33 mouse cellular contexts compared by ENCODE assay signal in the genomic region with DNA sequence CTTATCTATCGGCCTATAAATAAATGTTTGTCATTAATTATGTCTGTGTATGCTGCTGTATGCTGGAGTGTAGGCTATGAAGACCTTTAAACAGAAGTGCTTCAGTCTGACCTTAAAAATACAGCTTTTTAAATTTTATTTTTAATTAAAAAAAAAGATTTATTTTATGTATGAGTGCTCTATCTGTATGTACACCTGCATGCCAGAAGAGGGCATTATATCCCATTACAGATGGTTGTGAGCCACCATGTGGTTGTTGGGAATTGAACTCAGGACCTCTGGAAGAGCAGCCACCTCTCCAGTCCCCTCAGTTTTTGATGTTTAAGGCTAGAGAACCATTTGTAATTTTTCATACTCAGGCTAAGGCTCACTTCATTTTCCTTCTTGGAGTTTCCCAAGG. TPM values are rescaled to one million over a fixed set of nuclear protein-coding genes. Genes with fewer than 3 reads are reported as not detected.
DNase-seq lines count a peak whose midpoint lies in the region; ATAC-seq and TF ChIP-seq lines count a peak whose summit lies in the region.
"Had no signal": no experiment of that assay in that cellular context is flagged by ENCODE, and none has a peak within 500 bp of the region (broad histone marks: within the 10 kb centered on the region; RNA-seq: fewer than 3 reads in every experiment).

No protein-coding gene starts in this region.

- no peak for ATAC-seq in forebrain, postnatal 0 days
- ATAC-seq in forebrain, embryonic 11.5 days (replicated peaks; ENCODE audit: low FRiP score): no peak
- ATAC-seq in intestine, postnatal 0 days: no peak
- no peak for ATAC-seq in intestine, embryonic 16.5 days
- no peak for ATAC-seq in liver, postnatal 0 days
- no peak for ATAC-seq in granulocyte monocyte progenitor cell, adult 5-6 weeks (replicated peaks; ENCODE audit: poor library complexity, severe bottlenecking)
- ATAC-seq: activated CD4-positive, CD25-positive, alpha-beta regulatory T cell, adult 4 months; forebrain, embryonic 13.5 days; forebrain, embryonic 16.5 days; hindbrain, postnatal 0 days; inflammation-experienced regulatory T-cells, adult 6 months had no signal

- no peaks in the 10 kb centered on the region for H3K36me3 ChIP-seq in forebrain, postnatal 0 days (ENCODE audit: insufficient read depth)
- no peaks in the 10 kb centered on the region for H3K36me3 ChIP-seq in forebrain, embryonic 11.5 days (ENCODE audit: control insufficient read depth, insufficient read depth, low read length)
- H3K36me3 ChIP-seq in intestine, postnatal 0 days (ENCODE audit: control insufficient read depth, insufficient read depth): no peaks in the 10 kb centered on the region
- H3K36me3 ChIP-seq in intestine, embryonic 16.5 days (ENCODE audit: control insufficient read depth, insufficient read depth, low read length): no peaks in the 10 kb centered on the region
- no peaks in the 10 kb centered on the region for H3K36me3 ChIP-seq in liver, postnatal 0 days (replicated peaks; ENCODE audit: insufficient read depth, low read length)
- H3K36me3 ChIP-seq: embryonic facial prominence, embryonic 10.5 days; embryonic facial prominence, embryonic 13.5 days; G1E; heart, embryonic 13.5 days had no signal

- H3K4me1 ChIP-seq in forebrain, postnatal 0 days (ENCODE audit: insufficient read depth): no peaks in the 10 kb centered on the region
- H3K4me1 ChIP-seq in forebrain, embryonic 11.5 days (replicated peaks; ENCODE audit: control insufficient read depth, insufficient read depth, low read length): no peaks in the 10 kb centered on the region
- no peaks in the 10 kb centered on the region for H3K4me1 ChIP-seq in intestine, postnatal 0 days (replicated peaks; ENCODE audit: control insufficient read depth, insufficient read depth, low read length)
- no peaks in the 10 kb centered on the region for H3K4me1 ChIP-seq in intestine, embryonic 16.5 days (ENCODE audit: control insufficient read depth, insufficient read depth, low read length)
- no peaks in the 10 kb centered on the region for H3K4me1 ChIP-seq in liver, postnatal 0 days (ENCODE audit: insufficient read depth)

- no peak overlapping the region for H3K9ac ChIP-seq in forebrain, postnatal 0 days
- no peak overlapping the region for H3K9ac ChIP-seq in forebrain, embryonic 11.5 days (ENCODE audit: low read length)
- H3K9ac ChIP-seq in intestine, postnatal 0 days (ENCODE audit: low read depth, low read length): no peak overlapping the region
- no peak overlapping the region for H3K9ac ChIP-seq in intestine, embryonic 16.5 days (ENCODE audit: low read depth, low read length)
- no peak overlapping the region for H3K9ac ChIP-seq in liver, postnatal 0 days (replicated peaks)
- H3K9ac ChIP-seq: embryonic facial prominence, embryonic 13.5 days; forebrain, embryonic 13.5 days; heart, embryonic 13.5 days; hindbrain, embryonic 14.5 days had no signal

- H3K9me3 ChIP-seq in forebrain, postnatal 0 days (ENCODE audit: low read length): no peaks in the 10 kb centered on the region
- no peaks in the 10 kb centered on the region for H3K9me3 ChIP-seq in forebrain, embryonic 11.5 days (ENCODE audit: control insufficient read depth, low read length)
- no peaks in the 10 kb centered on the region for H3K9me3 ChIP-seq in intestine, postnatal 0 days (ENCODE audit: control insufficient read depth)
- no peaks in the 10 kb centered on the region for H3K9me3 ChIP-seq in intestine, embryonic 16.5 days (ENCODE audit: control insufficient read depth, low read length)
- H3K9me3 ChIP-seq in liver, postnatal 0 days (ENCODE audit: low read length): no peaks in the 10 kb centered on the region
- H3K9me3 ChIP-seq: embryonic facial prominence, embryonic 10.5 days; embryonic facial prominence, embryonic 13.5 days; forebrain, embryonic 13.5 days; heart, embryonic 13.5 days had no signal

- no peak overlapping the region for H3K27ac ChIP-seq in forebrain, postnatal 0 days (ENCODE audit: low read depth, low read length)
- no peak overlapping the region for H3K27ac ChIP-seq in forebrain, embryonic 11.5 days (ENCODE audit: low read depth, low read length)
- H3K27ac ChIP-seq in intestine, postnatal 0 days (ENCODE audit: low read depth, low read length): no peak overlapping the region
- H3K27ac ChIP-seq in intestine, embryonic 16.5 days (ENCODE audit: low read length): no peak overlapping the region
- no peak overlapping the region for H3K27ac ChIP-seq in liver, postnatal 0 days (ENCODE audit: low read depth)
- H3K27ac ChIP-seq: embryonic facial prominence, embryonic 10.5 days; embryonic facial prominence, embryonic 13.5 days; forebrain, embryonic 13.5 days; heart, embryonic 13.5 days; hindbrain, embryonic 14.5 days; hindbrain, postnatal 0 days had no signal

- DNase-seq in forebrain, postnatal 0 days: no peak
- no peak for DNase-seq in forebrain, embryonic 11.5 days (ENCODE audit: low spot score)
- DNase-seq in liver, postnatal 0 days: no peak
- DNase-seq in liver: no peak
- no peak for DNase-seq in urinary bladder, postnatal 36 days (ENCODE audit: low spot score in 2 of 2)
- DNase-seq: adrenal gland, adult 8-10 months; adrenal gland, postnatal 25 days; B cell, adult 2 months; cerebellum, adult 11-12 months; cerebellum, adult 8-10 months; cerebellum, postnatal 10 days; cerebellum, postnatal 36 days; embryo, embryonic 11 days; gastrocnemius, postnatal 10 days; gastrocnemius, postnatal 36 days; heart, adult 11 months; heart, postnatal 14 days; heart, postnatal 4 days had no signal

- H3K4me2 ChIP-seq in forebrain, postnatal 0 days (ENCODE audit: low read depth): no peak overlapping the region
- H3K4me2 ChIP-seq in forebrain, embryonic 11.5 days (ENCODE audit: low read depth, low read length, severe bottlenecking): no peak overlapping the region
- no peak overlapping the region for H3K4me2 ChIP-seq in intestine, postnatal 0 days (replicated peaks; ENCODE audit: low read depth)
- H3K4me2 ChIP-seq in intestine, embryonic 16.5 days (ENCODE audit: low read depth, low read length): no peak overlapping the region
- H3K4me2 ChIP-seq in liver, postnatal 0 days (ENCODE audit: low read depth, low read length): no peak overlapping the region
- H3K4me2 ChIP-seq: embryonic facial prominence, embryonic 13.5 days; forebrain, embryonic 13.5 days; heart, embryonic 13.5 days; hindbrain, embryonic 14.5 days had no signal

- H3K4me3 ChIP-seq in forebrain, postnatal 0 days (ENCODE audit: low read depth, low read length): no peak overlapping the region
- H3K4me3 ChIP-seq in forebrain, embryonic 11.5 days (ENCODE audit: low read depth, low read length): no peak overlapping the region
- no peak overlapping the region for H3K4me3 ChIP-seq in intestine, postnatal 0 days (ENCODE audit: low read depth, low read length)
- no peak overlapping the region for H3K4me3 ChIP-seq in intestine, embryonic 16.5 days (ENCODE audit: low read length)
- H3K4me3 ChIP-seq in liver, postnatal 0 days (ENCODE audit: low read depth, low read length): no peak overlapping the region
- H3K4me3 ChIP-seq: embryonic facial prominence, embryonic 10.5 days; embryonic facial prominence, embryonic 13.5 days; erythroblast, embryonic 14.5 days; forebrain, embryonic 13.5 days; heart, embryonic 13.5 days had no signal

- H3K27me3 ChIP-seq in forebrain, postnatal 0 days (ENCODE audit: insufficient read depth, low read length): no peaks in the 10 kb centered on the region
- H3K27me3 ChIP-seq in forebrain, embryonic 11.5 days (ENCODE audit: control insufficient read depth, insufficient read depth, low read length): no peaks in the 10 kb centered on the region
- no peaks in the 10 kb centered on the region for H3K27me3 ChIP-seq in intestine, postnatal 0 days (replicated peaks; ENCODE audit: control insufficient read depth, insufficient read depth, low read length)
- no peaks in the 10 kb centered on the region for H3K27me3 ChIP-seq in intestine, embryonic 16.5 days (replicated peaks; ENCODE audit: control insufficient read depth, insufficient read depth, low read length)
- no peaks in the 10 kb centered on the region for H3K27me3 ChIP-seq in liver, postnatal 0 days (ENCODE audit: insufficient read depth, low read length)
- H3K27me3 ChIP-seq: CH12.LX; embryonic facial prominence, embryonic 13.5 days; forebrain, embryonic 13.5 days; heart, embryonic 13.5 days had no signal

- WGBS in forebrain, postnatal 0 days: 97% methylated on average over 1 of the region's 1 CpGs
- 93% methylated on average over 1 of the region's 1 CpGs for WGBS in forebrain, embryonic 11.5 days
- WGBS in intestine, postnatal 0 days: 90% methylated on average over 1 of the region's 1 CpGs
- 87% methylated on average over 1 of the region's 1 CpGs for WGBS in intestine, embryonic 16.5 days
- 80% methylated on average over 1 of the region's 1 CpGs for WGBS in liver, postnatal 0 days (ENCODE audit: insufficient replicate concordance)

- TF ChIP-seq CTCF in forebrain, postnatal 0 days (IDR thresholded peaks at IDR 0.05; ENCODE audit: low read depth): 0 out of 2 replicates have a peak, but pooled peaks have one; percentile 2
- TF ChIP-seq CTCF in intestine, postnatal 0 days (IDR thresholded peaks at IDR 0.05; ENCODE audit: low read depth): 0 out of 2 replicates have a peak, but pooled peaks have one; percentile 11
- TF ChIP-seq CTCF in liver, postnatal 0 days (IDR thresholded peaks at IDR 0.05; ENCODE audit: low read depth): 0 out of 2 replicates have a peak, but pooled peaks have one; percentile 7

- no peak for TF ChIP-seq EP300 in liver, postnatal 0 days (IDR thresholded peaks at IDR 0.05; ENCODE audit: low read depth)

RNA-seq across cellular contexts. Expression of a gene that starts 26.6 kb away (rescaled TPM):
- 40.6 and 48.2 TPM in 2 replicates for total RNA-seq in forebrain, postnatal 0 days (2014; rRNA removed)
- 15.7 and 35.1 TPM in 2 replicates for polyA plus RNA-seq in forebrain, postnatal 0 days (2015; fragmentation: Nextera tagmentation; extraction: Ambion mirVana)
- polyA plus RNA-seq in forebrain, embryonic 11.5 days (2014; fragmentation: Nextera tagmentation; extraction: Ambion mirVana): 109 and 129 TPM in 2 replicates
- polyA plus RNA-seq in intestine, postnatal 0 days (2015; fragmentation: Nextera tagmentation; extraction: Ambion mirVana): 22.1 and 29.1 TPM in 2 replicates
- polyA plus RNA-seq in intestine, embryonic 16.5 days (2015; fragmentation: Nextera tagmentation; extraction: Ambion mirVana): 50.2 and 57.5 TPM in 2 replicates
- 12.7 and 16.0 TPM in 2 replicates for polyA plus RNA-seq in liver, postnatal 0 days (2015; fragmentation: Nextera tagmentation; extraction: Ambion mirVana)
- total RNA-seq in granulocyte monocyte progenitor cell, adult 5-6 weeks (2014; fragmentation: Nextera tagmentation): 74.5 and 101 TPM in 2 replicates
- 83.3 and 85.8 TPM in 2 replicates for total RNA-seq in granulocyte monocyte progenitor cell, adult 5-6 weeks (2017)
